ENCODE assay signal across 8 mouse cellular contexts in the genomic region with DNA sequence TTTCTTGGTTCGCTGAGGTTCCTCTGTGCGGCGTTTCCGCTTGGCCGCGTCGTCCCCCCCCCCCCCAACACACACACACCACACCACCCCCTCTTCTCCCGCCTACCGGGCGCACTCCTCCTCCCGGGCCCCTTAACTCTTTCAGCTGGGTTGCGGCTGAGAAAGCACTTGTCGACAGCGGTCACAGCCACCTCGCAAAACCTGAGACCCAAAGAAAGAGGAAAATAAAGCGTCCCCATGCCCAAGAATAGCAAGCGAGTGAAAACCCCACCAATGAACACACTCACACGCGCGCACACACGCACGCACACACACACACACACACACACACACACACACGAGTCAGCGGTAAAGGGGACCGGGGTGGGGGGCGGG. TPM values are rescaled to one million over a fixed set of nuclear protein-coding genes. Genes with fewer than 3 reads are reported as not detected.
DNase-seq lines count a peak whose midpoint lies in the region; ATAC-seq lines count a peak whose summit lies in the region.

No protein-coding gene starts in this region.

- H3K9ac ChIP-seq in hindbrain, embryonic 12.5 days: peak overlapping the region; percentile 100

- no peaks in the 10 kb centered on the region for H3K27me3 ChIP-seq in hindbrain, embryonic 12.5 days

- peaks cover 10% of the 10 kb centered on the region for H3K4me1 ChIP-seq in hindbrain, embryonic 12.5 days

- H3K36me3 ChIP-seq in hindbrain, embryonic 12.5 days: peaks cover 20% of the 10 kb centered on the region

- peak overlapping the region; percentile 98 for H3K27ac ChIP-seq in hindbrain, embryonic 12.5 days

- H3K4me3 ChIP-seq in hindbrain, embryonic 12.5 days: peak overlapping the region; percentile 97

- ATAC-seq in frontal cortex, adult (ENCODE audit: low TSS enrichment): peak; percentile 10; the same call in 1 of the 2 replicates
- peak; percentile 46 for ATAC-seq in hindbrain, embryonic 12.5 days (ENCODE audit: low FRiP score)

- DNase-seq in frontal cortex, postnatal 25 days (ENCODE audit: low spot score in 2 of 2): no peak
- DNase-seq in R1 (ENCODE audit: low read depth, low spot score): peak; percentile 31
- DNase-seq in left cerebral cortex, postnatal 36 days (ENCODE audit: low spot score in 2 of 2): peak; percentile 66 to 69
- DNase-seq in right cerebral cortex, postnatal 14 days: peak; percentile 59
- no peak for DNase-seq in urinary bladder, postnatal 10 days (ENCODE audit: low spot score)
- no peak for DNase-seq in spleen, postnatal 36 days (ENCODE audit: low spot score in 2 of 2)

- 1% methylated on average over 18 of the region's 26 CpGs for WGBS in hindbrain, embryonic 12.5 days

- no peaks in the 10 kb centered on the region for H3K9me3 ChIP-seq in hindbrain, embryonic 12.5 days (replicated peaks)

- H3K4me2 ChIP-seq in hindbrain, embryonic 12.5 days (replicated peaks): peak overlapping the region; percentile 97

- intact Hi-C loops in left cerebral cortex, postnatal 36 days (cut with DNase I): loop anchor here (2.0 to 10.0 kb wide), 6 partner anchors 157 to 1819 kb away; no protein-coding TSS in a partner anchor

RNA-seq across cellular contexts. Expression of gene Pou3f3, which starts 1.3 kb away (rescaled TPM):
- 28.8 and 29.2 TPM in 2 replicates for polyA plus RNA-seq in hindbrain, embryonic 12.5 days (2016; fragmentation: Nextera tagmentation; extraction: Ambion mirVana)
- 10 to 100 TPM; 60.2 to 62.4 TPM for total RNA-seq in left cerebral cortex, postnatal 36 days (2021)

Comparison
In these comparisons a context has a peak if more than half of its experiments do, and no peak if none do; other contexts are left out.
1. DNase-seq: peak in R1 (single experiment), left cerebral cortex, postnatal 36 days (2 of 2) and right cerebral cortex, postnatal 14 days (single experiment); none in frontal cortex, postnatal 25 days (0 of 2), urinary bladder, postnatal 10 days (single experiment) and spleen, postnatal 36 days (0 of 2).